ENCODE assay signal across 10 mouse cellular contexts in the genomic region with DNA sequence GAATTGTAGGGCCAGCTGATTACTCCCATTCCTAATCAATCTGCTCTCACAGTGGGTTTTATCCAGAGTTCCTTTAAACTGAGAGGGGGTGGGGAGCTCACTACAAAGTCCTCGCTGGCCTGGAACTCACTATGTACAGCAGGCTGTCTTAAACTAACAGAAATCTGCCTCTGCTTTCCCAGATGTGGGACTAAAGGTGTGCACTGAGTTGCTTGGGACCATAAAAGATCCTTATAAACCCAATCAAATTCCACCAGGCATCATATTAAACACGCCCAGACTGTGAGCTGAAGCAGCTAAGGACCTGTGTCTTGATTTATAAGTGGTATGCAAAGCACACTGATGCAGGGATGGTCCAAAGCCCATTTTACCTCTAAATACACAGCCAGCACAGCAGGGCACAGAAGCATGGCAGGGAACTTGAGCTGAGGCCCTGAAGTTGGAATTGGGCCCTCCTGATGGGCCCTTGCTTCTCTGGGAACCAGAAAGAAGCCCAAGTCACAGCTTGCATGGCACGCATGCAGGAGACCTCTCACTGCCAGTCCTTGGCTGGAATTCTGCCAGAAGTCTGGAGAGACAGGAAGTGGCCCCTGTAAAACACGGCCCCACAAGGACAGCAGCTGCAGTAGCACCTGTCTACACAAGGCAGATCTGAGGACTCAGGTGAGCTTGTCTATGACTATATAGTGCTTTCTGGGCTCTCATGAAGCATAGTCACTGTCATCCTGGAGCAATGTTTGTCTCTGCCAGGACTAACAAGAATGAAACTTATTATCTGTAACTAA.
DNase-seq lines count a peak whose midpoint lies in the region; ATAC-seq and TF ChIP-seq lines count a peak whose summit lies in the region.
"Had no signal": no experiment of that assay in that cellular context is flagged by ENCODE, and none has a peak within 500 bp of the region (broad histone marks: within the 10 kb centered on the region; RNA-seq: fewer than 3 reads in every experiment).

No protein-coding gene starts in this region.

- H3K4me3 ChIP-seq in hindbrain, embryonic 10.5 days, result no peak overlapping the region
- no peak overlapping the region for H3K4me3 ChIP-seq in hindbrain, embryonic 16.5 days (ENCODE audit: low read length)
- H3K4me3 ChIP-seq in intestine, postnatal 0 days (ENCODE audit: low read depth, low read length), result no peak overlapping the region
- H3K4me3 ChIP-seq in stomach, postnatal 0 days (ENCODE audit: low read depth, low read length), result no peak overlapping the region
- H3K4me3 ChIP-seq: kidney, embryonic 15.5 days; midbrain, embryonic 12.5 days had no signal

- no peak overlapping the region for H3K9ac ChIP-seq in hindbrain, embryonic 16.5 days (ENCODE audit: low read depth, low read length)
- H3K9ac ChIP-seq in intestine, postnatal 0 days (ENCODE audit: low read depth, low read length), result no peak overlapping the region
- H3K9ac ChIP-seq in stomach, postnatal 0 days (ENCODE audit: low read length), result no peak overlapping the region
- H3K9ac ChIP-seq: kidney, embryonic 15.5 days; midbrain, embryonic 12.5 days had no signal

- no peaks in the 10 kb centered on the region for H3K36me3 ChIP-seq in hindbrain, embryonic 10.5 days
- H3K36me3 ChIP-seq in hindbrain, embryonic 16.5 days (ENCODE audit: control insufficient read depth, insufficient read depth, low read length), result no peaks in the 10 kb centered on the region
- no peaks in the 10 kb centered on the region for H3K36me3 ChIP-seq in intestine, postnatal 0 days (ENCODE audit: control insufficient read depth, insufficient read depth)
- no peaks in the 10 kb centered on the region for H3K36me3 ChIP-seq in stomach, postnatal 0 days (ENCODE audit: control insufficient read depth, insufficient read depth, low read length)
- H3K36me3 ChIP-seq: kidney, embryonic 15.5 days; midbrain, embryonic 12.5 days had no signal

- H3K27me3 ChIP-seq in hindbrain, embryonic 10.5 days (ENCODE audit: insufficient read depth, poor library complexity, severe bottlenecking), result no peaks in the 10 kb centered on the region
- H3K27me3 ChIP-seq in hindbrain, embryonic 16.5 days (replicated peaks; ENCODE audit: control insufficient read depth, insufficient read depth, low read length), result no peaks in the 10 kb centered on the region
- H3K27me3 ChIP-seq in intestine, postnatal 0 days (replicated peaks; ENCODE audit: control insufficient read depth, insufficient read depth, low read length), result no peaks in the 10 kb centered on the region
- H3K27me3 ChIP-seq in stomach, postnatal 0 days (ENCODE audit: control insufficient read depth, insufficient read depth, low read length), result no peaks in the 10 kb centered on the region
- H3K27me3 ChIP-seq: kidney, embryonic 15.5 days; midbrain, embryonic 12.5 days had no signal

- ATAC-seq in hindbrain, embryonic 16.5 days, result no peak
- peak; percentile 77 for ATAC-seq in intestine, postnatal 0 days
- ATAC-seq in stomach, postnatal 0 days (ENCODE audit: low FRiP score, low TSS enrichment), result no peak

- no peak for TF ChIP-seq CTCF in intestine, postnatal 0 days (IDR thresholded peaks at IDR 0.05; ENCODE audit: low read depth)
- no peak for TF ChIP-seq CTCF in stomach, postnatal 0 days (IDR thresholded peaks at IDR 0.05; ENCODE audit: low read depth)

- DNase-seq in hindbrain, embryonic 10.5 days (ENCODE audit: low spot score), result no peak
- DNase-seq in urinary bladder, adult 18-20 months (ENCODE audit: low spot score in 2 of 2), result peak; percentile 6 to 7
- no peak for DNase-seq in urinary bladder, postnatal 36 days (ENCODE audit: low spot score in 2 of 2)
- peak; percentile 21 for DNase-seq in stomach, postnatal 0 days (ENCODE audit: low spot score)
- DNase-seq in heart, adult 9 months (ENCODE audit: low spot score in 2 of 2), result no peak
- DNase-seq in B cell, adult 2 months, result no peak

- peak overlapping the region; percentile 77 for H3K27ac ChIP-seq in hindbrain, embryonic 10.5 days
- no peak overlapping the region; the same call in 1 of the 2 replicates for H3K27ac ChIP-seq in hindbrain, embryonic 16.5 days (ENCODE audit: low read depth, low read length)
- H3K27ac ChIP-seq in intestine, postnatal 0 days (ENCODE audit: low read depth, low read length), result no peak overlapping the region; the same call in 1 of the 2 replicates
- no peak overlapping the region for H3K27ac ChIP-seq in stomach, postnatal 0 days (replicated peaks)
- H3K27ac ChIP-seq: kidney, embryonic 15.5 days; midbrain, embryonic 12.5 days had no signal

- no peak for TF ChIP-seq EP300 in stomach, postnatal 0 days (optimal IDR thresholded peaks at IDR 0.05)

- no peaks in the 10 kb centered on the region for H3K9me3 ChIP-seq in hindbrain, embryonic 10.5 days
- no peaks in the 10 kb centered on the region for H3K9me3 ChIP-seq in hindbrain, embryonic 16.5 days (ENCODE audit: control insufficient read depth, low read length)
- no peaks in the 10 kb centered on the region for H3K9me3 ChIP-seq in intestine, postnatal 0 days (ENCODE audit: control insufficient read depth)
- no peaks in the 10 kb centered on the region for H3K9me3 ChIP-seq in stomach, postnatal 0 days (ENCODE audit: control insufficient read depth, low read length)
- H3K9me3 ChIP-seq: kidney, embryonic 15.5 days; midbrain, embryonic 12.5 days had no signal

- H3K4me2 ChIP-seq in hindbrain, embryonic 16.5 days (ENCODE audit: low read length), result no peak overlapping the region
- H3K4me2 ChIP-seq in intestine, postnatal 0 days (replicated peaks; ENCODE audit: low read depth), result no peak overlapping the region
- no peak overlapping the region for H3K4me2 ChIP-seq in stomach, postnatal 0 days (replicated peaks; ENCODE audit: low read depth)
- H3K4me2 ChIP-seq: kidney, embryonic 15.5 days; midbrain, embryonic 12.5 days had no signal

- WGBS in hindbrain, embryonic 10.5 days, result 66% methylated on average over 4 of the region's 4 CpGs
- WGBS in hindbrain, embryonic 16.5 days, result 51% methylated on average over 4 of the region's 4 CpGs
- 34% methylated on average over 4 of the region's 4 CpGs for WGBS in intestine, postnatal 0 days
- 49% methylated on average over 4 of the region's 4 CpGs for WGBS in stomach, postnatal 0 days

- peaks cover 51% of the 10 kb centered on the region for H3K4me1 ChIP-seq in hindbrain, embryonic 10.5 days (replicated peaks)
- H3K4me1 ChIP-seq in hindbrain, embryonic 16.5 days (ENCODE audit: control insufficient read depth, insufficient read depth, low read depth, low read length), result peaks cover 20% of the 10 kb centered on the region
- 0 out of 2 replicates have a peak, but pooled peaks cover 3% of the 10 kb centered on the region for H3K4me1 ChIP-seq in intestine, postnatal 0 days (replicated peaks; ENCODE audit: control insufficient read depth, insufficient read depth, low read length)
- H3K4me1 ChIP-seq in stomach, postnatal 0 days (replicated peaks; ENCODE audit: control insufficient read depth, insufficient read depth), result 0 out of 2 replicates have a peak, but pooled peaks cover 2% of the 10 kb centered on the region

Comparison
In these comparisons a context has a peak if more than half of its experiments do, and no peak if none do; other contexts are left out.
1. DNase-seq: peak in urinary bladder, adult 18-20 months (2 of 2) and stomach, postnatal 0 days (single experiment); none in hindbrain, embryonic 10.5 days (single experiment), urinary bladder, postnatal 36 days (0 of 2), heart, adult 9 months (0 of 2) and B cell, adult 2 months (0 of 2).